Mouse (Mus musculus): ENCODE measurements around the gene Slc29a1. TPM values are rescaled to one million over a fixed set of nuclear protein-coding genes. Genes with fewer than 3 reads are reported as not detected.
A peak's percentile ranks its signal among the peaks of the same experiment; 100 is the strongest.

Gene Slc29a1
- polyA plus RNA-seq, 1 experiment from 2014 or later, result 84.7 TPM

- H3K4me2 ChIP-seq (ENCODE audit: low read length), result peak overlapping the region; percentile 89
- H3K9ac ChIP-seq (ENCODE audit: low read length), result peak overlapping the region; percentile 92
- no peaks in the 10 kb centered on the region for H3K27me3 ChIP-seq (ENCODE audit: control insufficient read depth, insufficient read depth, low read length)
- peaks cover 12 to 15% of the 10 kb centered on the region in 2 experiments; a peak in 3 of 4 replicates for H3K4me1 ChIP-seq (ENCODE audit: control insufficient read depth in 2 of 2, insufficient read depth in 2 of 2, low read length in 2 of 2)
- ATAC-seq (ENCODE audit: insufficient number of reproducible peaks, insufficient read depth, low FRiP score, low read depth), result no peak
- peak overlapping the region in 1 of 2 experiments; percentile 81; a peak in 3 of 4 replicates for H3K4me3 ChIP-seq (ENCODE audit: control insufficient read depth in 1 of 2, insufficient read depth in 1 of 2, low read depth in 1 of 2, low read length in 2 of 2)
- no peak overlapping the region for H3K27ac ChIP-seq (replicated peaks in 1 of 2; ENCODE audit: control insufficient read depth in 1 of 2, insufficient read depth in 1 of 2, low read depth in 2 of 2, low read length in 2 of 2)
- 92% methylated on average over 11 of the region's 11 CpGs for WGBS
- no peaks in the 10 kb centered on the region for H3K9me3 ChIP-seq (ENCODE audit: control insufficient read depth, low read length)
- H3K36me3 ChIP-seq (ENCODE audit: control insufficient read depth, insufficient read depth, low read length), result peaks cover 53% of the 10 kb centered on the region
These were observed 34.3 kb downstream of the Slc29a1 start for GRCm38 (mm10) chr17:45565103-45565502.

GRCm38 (mm10) chr17:45564531-45565084 is 34.8 kb downstream of the Slc29a1 start:
- Histone ChIP-seq H3K4me2 (ENCODE audit: low read length) (peak overlapping the region; percentile 89), H3K4me1 (ENCODE audit: control insufficient read depth in 2 of 2, insufficient read depth in 2 of 2, low read length in 2 of 2) (peaks cover 10 to 12% of the 10 kb centered on the region in 2 experiments; a peak in 3 of 4 replicates), H3K9me3 (ENCODE audit: control insufficient read depth, low read length) (no peaks in the 10 kb centered on the region), H3K27ac (replicated peaks in 1 of 2; ENCODE audit: control insufficient read depth in 1 of 2, insufficient read depth in 1 of 2, low read depth in 2 of 2, low read length in 2 of 2) (peak overlapping the region in 1 of 2 experiments; percentile 77; a peak in 2 of 4 replicates), H3K9ac (ENCODE audit: low read length) (peak overlapping the region; percentile 92), H3K27me3 (ENCODE audit: control insufficient read depth, insufficient read depth, low read length) (no peaks in the 10 kb centered on the region), H3K4me3 (ENCODE audit: control insufficient read depth in 1 of 2, insufficient read depth in 1 of 2, low read depth in 1 of 2, low read length in 2 of 2) (peak overlapping the region; percentile 81 to 90), H3K36me3 (ENCODE audit: control insufficient read depth, insufficient read depth, low read length) (peaks cover 48% of the 10 kb centered on the region)
- WGBS, result 12% methylated on average over 18 of the region's 18 CpGs
- no peak for ATAC-seq (ENCODE audit: insufficient number of reproducible peaks, insufficient read depth, low FRiP score, low read depth)

- WGBS, result under 1% methylated on average over 57 of the region's 61 CpGs
- Histone ChIP-seq H3K27me3 (ENCODE audit: control insufficient read depth, insufficient read depth, low read length) (no peaks in the 10 kb centered on the region), H3K36me3 (ENCODE audit: control insufficient read depth, insufficient read depth, low read length) (peaks cover 41% of the 10 kb centered on the region), H3K27ac (replicated peaks in 1 of 2; ENCODE audit: control insufficient read depth in 1 of 2, insufficient read depth in 1 of 2, low read depth in 2 of 2, low read length in 2 of 2) (peak within 1 kb of the TSS; percentile 46 to 77), H3K4me1 (ENCODE audit: control insufficient read depth in 2 of 2, insufficient read depth in 2 of 2, low read length in 2 of 2) (peaks cover 10 to 12% of the 10 kb centered on the region in 2 experiments; a peak in 3 of 4 replicates), H3K4me3 (ENCODE audit: control insufficient read depth in 1 of 2, insufficient read depth in 1 of 2, low read depth in 1 of 2, low read length in 2 of 2) (peak within 1 kb of the TSS; percentile 81 to 90), H3K9me3 (ENCODE audit: control insufficient read depth, low read length) (no peaks in the 10 kb centered on the region), H3K9ac (ENCODE audit: low read length) (peak within 1 kb of the TSS; percentile 92), H3K4me2 (ENCODE audit: low read length) (peak within 1 kb of the TSS; percentile 89)
- peak; percentile 79 for ATAC-seq (ENCODE audit: insufficient number of reproducible peaks, insufficient read depth, low FRiP score, low read depth)
These were observed 35.5 kb downstream of the Slc29a1 start, which contains the start of gene Slc35b2 for GRCm38 (mm10) chr17:45563655-45564530. TSS of gene Slc35b2 (plus strand) at chr17:45563874.

GRCm38 (mm10) chr17:45563216-45563615 is 36.2 kb downstream of the Slc29a1 start:
- Histone ChIP-seq H3K4me1 (ENCODE audit: control insufficient read depth in 2 of 2, insufficient read depth in 2 of 2, low read length in 2 of 2) (peaks cover 10 to 12% of the 10 kb centered on the region in 2 experiments; a peak in 3 of 4 replicates), H3K9me3 (ENCODE audit: control insufficient read depth, low read length) (no peaks in the 10 kb centered on the region), H3K27ac (replicated peaks in 1 of 2; ENCODE audit: control insufficient read depth in 1 of 2, insufficient read depth in 1 of 2, low read depth in 2 of 2, low read length in 2 of 2) (no peak overlapping the region), H3K4me3 (ENCODE audit: control insufficient read depth in 1 of 2, insufficient read depth in 1 of 2, low read depth in 1 of 2, low read length in 2 of 2) (no peak overlapping the region), H3K27me3 (ENCODE audit: control insufficient read depth, insufficient read depth, low read length) (no peaks in the 10 kb centered on the region), H3K9ac (ENCODE audit: low read length) (no peak overlapping the region), H3K4me2 (ENCODE audit: low read length) (peak overlapping the region; percentile 89), H3K36me3 (ENCODE audit: control insufficient read depth, insufficient read depth, low read length) (peaks cover 34% of the 10 kb centered on the region)
- ATAC-seq (ENCODE audit: insufficient number of reproducible peaks, insufficient read depth, low FRiP score, low read depth), result no peak
- 69% methylated on average over 12 of the region's 12 CpGs for WGBS

GRCm38 (mm10) chr17:45559732-45560525 is 39.5 kb downstream of the Slc29a1 start:
- Histone ChIP-seq H3K27ac (replicated peaks in 1 of 2; ENCODE audit: control insufficient read depth in 1 of 2, insufficient read depth in 1 of 2, low read depth in 2 of 2, low read length in 2 of 2) (no peak overlapping the region), H3K9ac (ENCODE audit: low read length) (no peak overlapping the region), H3K9me3 (ENCODE audit: control insufficient read depth, low read length) (no peaks in the 10 kb centered on the region), H3K4me3 (ENCODE audit: control insufficient read depth in 1 of 2, insufficient read depth in 1 of 2, low read depth in 1 of 2, low read length in 2 of 2) (no peak overlapping the region), H3K27me3 (ENCODE audit: control insufficient read depth, insufficient read depth, low read length) (peaks cover 9% of the 10 kb centered on the region; the same call in 1 of the 2 replicates), H3K36me3 (ENCODE audit: control insufficient read depth, insufficient read depth, low read length) (0 out of 2 replicates have a peak, but pooled peaks cover 1% of the 10 kb centered on the region), H3K4me2 (ENCODE audit: low read length) (no peak overlapping the region), H3K4me1 (ENCODE audit: control insufficient read depth in 2 of 2, insufficient read depth in 2 of 2, low read length in 2 of 2) (peaks cover 8 to 13% of the 10 kb centered on the region in 2 experiments; a peak in 3 of 4 replicates)
- 80% methylated on average over 15 of the region's 15 CpGs for WGBS
- ATAC-seq (ENCODE audit: insufficient number of reproducible peaks, insufficient read depth, low FRiP score, low read depth), result no peak

- Histone ChIP-seq H3K27me3 (ENCODE audit: control insufficient read depth, insufficient read depth, low read length) (peaks cover 15% of the 10 kb centered on the region; the same call in 1 of the 2 replicates), H3K4me1 (ENCODE audit: control insufficient read depth in 2 of 2, insufficient read depth in 2 of 2, low read length in 2 of 2) (peaks cover 3 to 8% of the 10 kb centered on the region in 2 experiments; a peak in 3 of 4 replicates), H3K4me2 (ENCODE audit: low read length) (no peak overlapping the region), H3K4me3 (ENCODE audit: control insufficient read depth in 1 of 2, insufficient read depth in 1 of 2, low read depth in 1 of 2, low read length in 2 of 2) (no peak overlapping the region), H3K36me3 (ENCODE audit: control insufficient read depth, insufficient read depth, low read length) (no peaks in the 10 kb centered on the region), H3K27ac (replicated peaks in 1 of 2; ENCODE audit: control insufficient read depth in 1 of 2, insufficient read depth in 1 of 2, low read depth in 2 of 2, low read length in 2 of 2) (no peak overlapping the region), H3K9me3 (ENCODE audit: control insufficient read depth, low read length) (no peaks in the 10 kb centered on the region), H3K9ac (ENCODE audit: low read length) (0 out of 2 replicates have a peak overlapping the region, but pooled peaks have one; percentile 12)
- ATAC-seq (ENCODE audit: insufficient number of reproducible peaks, insufficient read depth, low FRiP score, low read depth), result no peak
- WGBS, result 68% methylated on average over 16 of the region's 16 CpGs
These were observed 41.2 kb downstream of the Slc29a1 start for GRCm38 (mm10) chr17:45557998-45558862.
